Mouse (Mus musculus) liver, embryonic 15.5 days (tissue): ENCODE measurements around the gene Zfp652. TPM values are rescaled to one million over a fixed set of nuclear protein-coding genes. Genes with fewer than 3 reads are reported as not detected.

Experiments
- ATAC-seq: fragments of 200-750 bp; cut with Nextera tagmentation; 2 replicates; pipeline ENCODE4 v1.8.0; 2017; ENCODE audit warnings: moderate number of reproducible peaks, mild to moderate bottlenecking, moderate library complexity; ENCODE audit not compliant: insufficient read depth
- H3K27ac ChIP-seq: fragments of 300-500 bp; sonication (generic); replicated peaks from 2 replicates; pipeline ENCODE4 v1.5.1; 2015; ENCODE audit warnings: mild to moderate bottlenecking, inconsistent platforms
- H3K27me3 ChIP-seq: fragments of 300-500 bp; sonication (generic); 2 replicates; pipeline ENCODE4 v1.6.1; 2015; ENCODE audit warnings: mild to moderate bottlenecking, inconsistent platforms
- H3K36me3 ChIP-seq: fragments of 300-500 bp; sonication (generic); replicated peaks from 2 replicates; pipeline ENCODE4 v1.6.1; 2015; ENCODE audit warnings: moderate library complexity, mild to moderate bottlenecking, inconsistent platforms
- H3K4me1 ChIP-seq: fragments of 300-500 bp; sonication (generic); replicated peaks from 2 replicates; pipeline ENCODE4 v1.6.1; 2015; ENCODE audit warnings: inconsistent platforms
- H3K4me2 ChIP-seq: fragments of 300-500 bp; sonication (generic); 2 replicates; pipeline ENCODE4 v1.6.1; 2015; ENCODE audit warnings: moderate library complexity, mild to moderate bottlenecking, inconsistent platforms
- H3K4me3 ChIP-seq: fragments of 300-500 bp; sonication (generic); replicated peaks from 2 replicates; pipeline ENCODE4 v1.5.1; 2015; ENCODE audit warnings: mild to moderate bottlenecking, inconsistent platforms
- H3K9ac ChIP-seq: fragments of 300-500 bp; sonication (generic); 2 replicates; pipeline ENCODE4 v1.6.1; 2015; ENCODE audit warnings: moderate library complexity, mild to moderate bottlenecking, inconsistent platforms
- H3K9me3 ChIP-seq: fragments of 300-500 bp; sonication (generic); replicated peaks from 2 replicates; pipeline ENCODE4 v1.6.1; 2016; ENCODE audit warnings: inconsistent platforms
- WGBS: fragments of 180-500 bp; shearing (Covaris S2); methylation state at CpG from one replicate; pipeline ENCODE4 v1.1.7; 2015; ENCODE audit warnings: mixed read lengths; ENCODE audit not compliant: insufficient replicate concordance; 5-methylcytosine and 5-hydroxymethylcytosine counted together
- polyA plus RNA-seq: library from polyadenylated mRNA; unstranded; fragments of >200 nt; fragmentation: Nextera tagmentation; extraction: Ambion mirVana; gene quantifications from 2 replicates; pipeline ENCODE4 v1.2.1, GENCODE M21; 2015

Zfp652 gene
- polyA plus RNA-seq, 1 experiment from 2014 or later, result 5.5 TPM

GRCm38 (mm10) chr11:95824071-95824876 lies 111.8 kb downstream of the Zfp652 start, which contains the start of gene Phospho1:
TSS of gene Phospho1 (plus strand) at chr11:95824499.
- peaks cover 66% of the 10 kb centered on the region for H3K4me1 ChIP-seq
- peak within 1 kb of the TSS; percentile 84 for H3K27ac ChIP-seq
- H3K9me3 ChIP-seq, result no peaks in the 10 kb centered on the region

GRCm38 (mm10) chr11:95824877-95825243 lies 112.4 kb downstream of the Zfp652 start:
- peaks cover 70% of the 10 kb centered on the region for H3K4me1 ChIP-seq
- H3K36me3 ChIP-seq, result no peaks in the 10 kb centered on the region
- no peaks in the 10 kb centered on the region for H3K9me3 ChIP-seq
- ATAC-seq, result peak; percentile 4; the same call in 1 of the 2 replicates
- H3K9ac ChIP-seq, result peak overlapping the region; percentile 91
- WGBS, result 5% methylated on average over 11 of the region's 11 CpGs
- H3K4me2 ChIP-seq, result peak overlapping the region; percentile 98
- H3K27me3 ChIP-seq, result peaks cover 39% of the 10 kb centered on the region
- peak overlapping the region; percentile 76 for H3K4me3 ChIP-seq
- H3K27ac ChIP-seq, result peak overlapping the region; percentile 84

More at GRCm38 (mm10) chr11:95824071-95824876, 111.8 kb downstream of the Zfp652 start, which contains the start of gene Phospho1:
- H3K36me3 ChIP-seq, result no peaks in the 10 kb centered on the region
- H3K4me2 ChIP-seq, result peak within 1 kb of the TSS; percentile 98
- H3K27me3 ChIP-seq, result peaks cover 33% of the 10 kb centered on the region
- under 1% methylated on average over 78 of the region's 78 CpGs for whole genome bisulfite sequencing
- peak within 1 kb of the TSS; percentile 76 for H3K4me3 ChIP-seq
- peak; percentile 92 for ATAC-seq
- peak within 1 kb of the TSS; percentile 91 for H3K9ac ChIP-seq

- peaks cover 47% of the 10 kb centered on the region for H3K27me3 ChIP-seq
- H3K4me3 ChIP-seq, result peak overlapping the region; percentile 76
- H3K9ac ChIP-seq, result peak overlapping the region; percentile 91
- peak overlapping the region; percentile 98 for H3K4me2 ChIP-seq
- ATAC-seq, result no peak
- peak overlapping the region; percentile 84 for H3K27ac ChIP-seq
- no peaks in the 10 kb centered on the region for H3K9me3 ChIP-seq
- H3K4me1 ChIP-seq, result peaks cover 77% of the 10 kb centered on the region
- WGBS, result 55% methylated on average over 3 of the region's 3 CpGs
- peaks cover 6% of the 10 kb centered on the region for H3K36me3 ChIP-seq
These were observed 113.2 kb downstream of the Zfp652 start for GRCm38 (mm10) chr11:95825625-95826024.

GRCm38 (mm10) chr11:95826317-95827167 lies 114.1 kb downstream of the Zfp652 start:
- Histone ChIP-seq H3K9me3 (no peaks in the 10 kb centered on the region), H3K36me3 (peaks cover 15% of the 10 kb centered on the region), H3K27me3 (peaks cover 56% of the 10 kb centered on the region), H3K4me3 (peak overlapping the region; percentile 76), H3K9ac (peak overlapping the region; percentile 45), H3K4me2 (peak overlapping the region; percentile 98), H3K4me1 (peaks cover 86% of the 10 kb centered on the region), H3K27ac (peak overlapping the region; percentile 84)
- WGBS, result 35% methylated on average over 6 of the region's 6 CpGs
- ATAC-seq, result no peak

GRCm38 (mm10) chr11:95827168-95827447 lies 114.6 kb downstream of the Zfp652 start:
- peak overlapping the region; percentile 76 for H3K4me3 ChIP-seq
- H3K9me3 ChIP-seq, result no peaks in the 10 kb centered on the region
- peak overlapping the region; percentile 84 for H3K27ac ChIP-seq
- peaks cover 84% of the 10 kb centered on the region for H3K4me1 ChIP-seq
- H3K4me2 ChIP-seq, result peak overlapping the region; percentile 98
- WGBS, result 7% methylated on average over 3 of the region's 3 CpGs
- H3K9ac ChIP-seq, result peak overlapping the region; percentile 45
- ATAC-seq, result no peak
- peaks cover 61% of the 10 kb centered on the region for H3K27me3 ChIP-seq
- H3K36me3 ChIP-seq, result peaks cover 16% of the 10 kb centered on the region

GRCm38 (mm10) chr11:95827464-95828085 lies 115.1 kb downstream of the Zfp652 start:
- Histone ChIP-seq H3K27me3 (peaks cover 66% of the 10 kb centered on the region), H3K9me3 (no peaks in the 10 kb centered on the region), H3K4me2 (peak overlapping the region; percentile 98), H3K4me1 (peaks cover 81% of the 10 kb centered on the region), H3K36me3 (peaks cover 16% of the 10 kb centered on the region), H3K27ac (peak overlapping the region; percentile 84), H3K9ac (peak overlapping the region; percentile 45), H3K4me3 (peak overlapping the region; percentile 76)
- WGBS, result 14% methylated on average over 3 of the region's 3 CpGs
- ATAC-seq, result no peak

- H3K9me3 ChIP-seq, result no peaks in the 10 kb centered on the region
- no peak for ATAC-seq
- WGBS, result 38% methylated on average over 11 of the region's 11 CpGs
- 0 out of 2 replicates have a peak overlapping the region, but pooled peaks have one; percentile 0 for H3K4me3 ChIP-seq
- H3K36me3 ChIP-seq, result peaks cover 16% of the 10 kb centered on the region
- peaks cover 74% of the 10 kb centered on the region for H3K27me3 ChIP-seq
- H3K4me1 ChIP-seq, result peaks cover 85% of the 10 kb centered on the region
- H3K4me2 ChIP-seq, result peak overlapping the region; percentile 98
- H3K9ac ChIP-seq, result no peak overlapping the region
- H3K27ac ChIP-seq, result no peak overlapping the region
These were observed 115.9 kb downstream of the Zfp652 start for GRCm38 (mm10) chr11:95828181-95828964.

GRCm38 (mm10) chr11:95829526-95830050 lies 117.1 kb downstream of the Zfp652 start:
- H3K9me3 ChIP-seq, result no peaks in the 10 kb centered on the region
- ATAC-seq, result no peak
- H3K36me3 ChIP-seq, result peaks cover 16% of the 10 kb centered on the region
- WGBS, result 58% methylated on average over 4 of the region's 4 CpGs
- peaks cover 87% of the 10 kb centered on the region for H3K4me1 ChIP-seq
- H3K27ac ChIP-seq, result no peak overlapping the region
- H3K27me3 ChIP-seq, result peaks cover 85% of the 10 kb centered on the region
- H3K4me2 ChIP-seq, result no peak overlapping the region
- no peak overlapping the region for H3K9ac ChIP-seq
- no peak overlapping the region for H3K4me3 ChIP-seq

GRCm38 (mm10) chr11:95830411-95831275 lies 118.2 kb downstream of the Zfp652 start:
- Histone ChIP-seq H3K27ac (no peak overlapping the region), H3K27me3 (peaks cover 84% of the 10 kb centered on the region), H3K9me3 (no peaks in the 10 kb centered on the region), H3K36me3 (peaks cover 16% of the 10 kb centered on the region), H3K9ac (peak overlapping the region; percentile 19; the same call in 1 of the 2 replicates), H3K4me3 (peak overlapping the region; percentile 38), H3K4me1 (peaks cover 87% of the 10 kb centered on the region), H3K4me2 (peak overlapping the region; percentile 61)
- ATAC-seq, result no peak
- WGBS, result 4% methylated on average over 80 of the region's 80 CpGs
